Mouse (Mus musculus): ENCODE data around the gene Stim1. TPM values are rescaled to one million over a fixed set of nuclear protein-coding genes. Genes with fewer than 3 reads are reported as not detected.

The Stim1 gene
- polyA plus RNA-seq (2015; fragmentation: Nextera tagmentation; extraction: Ambion mirVana): 33.5 and 38.5 TPM in 2 replicates

DNA sequence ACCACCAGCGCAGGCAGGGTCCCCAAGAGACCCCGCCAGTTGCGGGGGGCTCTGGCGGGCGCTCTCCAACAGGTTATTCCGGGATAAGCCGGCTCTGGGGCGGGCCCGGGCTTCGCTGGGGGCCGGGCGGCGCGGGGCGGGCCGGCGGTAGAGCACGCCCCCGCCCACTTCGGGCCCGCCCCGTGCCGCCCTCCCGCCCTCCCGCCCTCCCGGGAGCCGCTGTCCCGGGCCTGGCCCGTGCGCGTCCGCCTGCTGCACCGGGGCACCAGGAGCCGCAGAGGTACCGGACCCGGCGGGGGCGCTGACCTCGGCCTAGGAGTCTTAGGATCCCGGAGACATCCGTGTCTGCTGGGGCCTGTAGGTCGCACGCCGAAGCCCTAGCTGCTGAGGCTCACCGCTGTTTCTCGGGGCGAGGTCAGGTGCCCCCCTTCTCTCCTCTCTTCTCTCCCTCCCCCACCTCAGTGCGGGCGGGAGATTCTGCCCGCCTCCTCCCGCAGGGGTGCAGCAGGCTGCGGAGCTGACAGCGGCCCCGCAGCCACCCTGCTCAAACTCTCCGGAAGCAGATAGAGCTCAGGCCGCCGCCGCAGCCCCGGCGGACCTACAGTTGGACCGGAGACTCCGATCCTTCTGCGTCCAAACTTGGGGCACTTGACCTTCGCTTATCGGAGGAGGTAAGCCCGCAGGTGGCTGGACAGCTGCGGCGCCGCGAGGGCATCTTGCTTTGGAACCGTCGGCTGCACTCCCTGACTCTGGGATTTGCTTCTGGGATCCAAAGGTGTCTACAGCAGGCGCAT is at the start of gene Stim1:
Stim1 (plus strand) TSS at position 206 of the 794 bp plus-strand sequence.
- H3K9ac ChIP-seq: peak within 1 kb of the TSS; percentile 63
- peak within 1 kb of the TSS; percentile 86 for H3K4me3 ChIP-seq
- H3K4me2 ChIP-seq: peak within 1 kb of the TSS; percentile 82
- no peaks in the 10 kb centered on the region for H3K9me3 ChIP-seq
- H3K27me3 ChIP-seq: no peaks in the 10 kb centered on the region
- peak; percentile 85 for ATAC-seq (ENCODE audit: insufficient number of reproducible peaks, low FRiP score, low TSS enrichment, low read depth)
- peak within 1 kb of the TSS; percentile 78 for H3K27ac ChIP-seq
- WGBS: 0% methylated on average over 53 of the region's 73 CpGs
- H3K4me1 ChIP-seq: peaks cover 17% of the 10 kb centered on the region
- H3K36me3 ChIP-seq: no peaks in the 10 kb centered on the region

DNA sequence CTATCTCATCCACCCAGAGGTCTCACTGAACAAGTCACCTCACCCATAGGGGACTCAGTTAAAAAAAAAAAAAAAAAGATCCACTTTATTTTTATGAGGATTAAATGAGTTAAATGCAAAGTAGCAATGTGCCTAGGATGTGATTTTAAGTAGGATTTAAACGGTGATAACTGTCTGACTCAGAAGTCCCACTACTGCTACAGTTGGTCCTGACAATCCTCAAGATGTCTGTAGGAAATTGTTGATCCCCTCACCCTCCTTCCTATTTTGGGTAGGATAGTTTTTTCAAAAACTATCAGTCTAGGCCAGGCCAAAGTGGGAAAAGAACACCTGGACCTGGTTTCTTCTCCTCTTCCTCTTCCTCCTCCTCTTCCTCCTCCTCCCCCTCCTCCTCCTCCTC is 45.7 kb upstream of the Stim1 start:
- Histone ChIP-seq H3K4me3 (no peak overlapping the region), H3K27ac (no peak overlapping the region)

DNA sequence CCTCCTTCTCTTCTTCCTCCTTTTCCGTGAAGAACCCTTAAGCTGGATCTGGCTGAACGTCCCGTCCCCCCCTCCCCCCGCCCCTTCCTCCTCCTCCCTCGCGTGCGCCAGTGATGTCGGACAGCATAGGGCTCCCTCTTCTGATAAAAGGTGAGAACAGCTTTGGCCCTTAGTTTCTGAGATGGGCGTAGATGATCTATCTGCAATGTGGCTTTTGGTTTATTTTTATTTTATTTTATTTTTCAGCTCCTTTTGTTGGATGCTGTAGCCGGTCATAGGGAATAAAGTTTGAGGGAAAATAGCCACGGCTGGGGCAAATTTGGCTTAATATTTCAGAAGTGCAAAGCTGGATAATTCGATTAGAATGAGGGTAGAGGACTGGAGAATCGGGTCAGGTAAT is 45.3 kb upstream of the Stim1 start:
- no peaks in the 10 kb centered on the region for H3K4me1 ChIP-seq
- peak overlapping the region; percentile 78 for H3K4me3 ChIP-seq
- under 1% methylated on average over 9 of the region's 13 CpGs for WGBS
- no peaks in the 10 kb centered on the region for H3K9me3 ChIP-seq
- peak overlapping the region; percentile 72; the same call in 1 of the 2 replicates for H3K9ac ChIP-seq
- peak overlapping the region; percentile 77 for H3K4me2 ChIP-seq
- H3K27me3 ChIP-seq: no peaks in the 10 kb centered on the region
- H3K27ac ChIP-seq: peak overlapping the region; percentile 91
- ATAC-seq (ENCODE audit: insufficient number of reproducible peaks, low FRiP score, low TSS enrichment, low read depth): no peak
- peaks cover 7% of the 10 kb centered on the region; the same call in 1 of the 2 replicates for H3K36me3 ChIP-seq

More for the DNA sequence above, 45.7 kb upstream of the Stim1 start:
- H3K4me2 ChIP-seq: peak overlapping the region; percentile 77; the same call in 1 of the 2 replicates
- peaks cover 4% of the 10 kb centered on the region; the same call in 1 of the 2 replicates for H3K36me3 ChIP-seq
- H3K9ac ChIP-seq: no peak overlapping the region
- no peaks in the 10 kb centered on the region for H3K9me3 ChIP-seq
- H3K27me3 ChIP-seq: no peaks in the 10 kb centered on the region
- no peak for ATAC-seq (ENCODE audit: insufficient number of reproducible peaks, low FRiP score, low TSS enrichment, low read depth)
- H3K4me1 ChIP-seq: no peaks in the 10 kb centered on the region
- 38% methylated on average over 1 of the region's 1 CpGs for WGBS

DNA sequence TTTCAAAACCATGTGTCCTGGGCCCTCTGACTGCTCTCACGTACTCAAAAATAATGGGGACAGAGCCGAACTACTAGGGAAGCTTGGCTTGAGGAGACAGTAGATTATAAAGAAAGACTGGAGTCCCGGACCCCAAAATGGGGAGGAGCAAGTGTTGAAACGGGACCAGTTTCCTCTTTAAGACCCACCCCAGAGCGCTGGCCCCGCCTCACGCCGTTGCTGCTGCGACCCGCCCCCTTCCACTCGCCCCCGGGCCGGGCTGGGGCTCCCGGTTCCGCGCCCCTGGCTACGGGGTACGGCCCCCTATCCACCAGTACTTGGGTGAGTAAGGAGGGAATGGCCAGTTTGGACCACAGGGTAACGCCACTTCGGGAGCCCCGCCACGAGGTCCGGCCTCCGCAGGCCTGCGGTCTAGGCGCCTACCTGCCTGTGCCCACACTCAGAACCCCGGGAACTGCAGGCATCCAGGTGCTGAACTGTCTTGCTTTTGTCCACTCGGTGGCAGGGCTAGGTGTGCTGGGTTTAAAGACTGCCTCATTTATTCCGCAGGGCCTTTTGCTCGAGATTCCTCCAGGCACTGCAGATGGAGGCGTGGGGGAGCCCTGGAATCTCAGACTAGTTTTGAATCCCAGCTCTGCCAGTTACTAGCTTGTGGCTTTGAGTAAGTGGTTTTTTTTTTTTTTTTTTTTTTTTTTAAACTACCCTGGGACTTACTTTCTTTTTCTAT is 44.6 kb upstream of the Stim1 start:
- peak overlapping the region; percentile 72 for H3K9ac ChIP-seq
- under 1% methylated on average over 30 of the region's 31 CpGs for WGBS
- H3K4me3 ChIP-seq: peak overlapping the region; percentile 78
- no peaks in the 10 kb centered on the region for H3K27me3 ChIP-seq
- peak; percentile 70 for ATAC-seq (ENCODE audit: insufficient number of reproducible peaks, low FRiP score, low TSS enrichment, low read depth)
- no peaks in the 10 kb centered on the region for H3K9me3 ChIP-seq
- H3K4me1 ChIP-seq: no peaks in the 10 kb centered on the region
- peak overlapping the region; percentile 91 for H3K27ac ChIP-seq
- peaks cover 12% of the 10 kb centered on the region for H3K36me3 ChIP-seq
- H3K4me2 ChIP-seq: peak overlapping the region; percentile 77

DNA sequence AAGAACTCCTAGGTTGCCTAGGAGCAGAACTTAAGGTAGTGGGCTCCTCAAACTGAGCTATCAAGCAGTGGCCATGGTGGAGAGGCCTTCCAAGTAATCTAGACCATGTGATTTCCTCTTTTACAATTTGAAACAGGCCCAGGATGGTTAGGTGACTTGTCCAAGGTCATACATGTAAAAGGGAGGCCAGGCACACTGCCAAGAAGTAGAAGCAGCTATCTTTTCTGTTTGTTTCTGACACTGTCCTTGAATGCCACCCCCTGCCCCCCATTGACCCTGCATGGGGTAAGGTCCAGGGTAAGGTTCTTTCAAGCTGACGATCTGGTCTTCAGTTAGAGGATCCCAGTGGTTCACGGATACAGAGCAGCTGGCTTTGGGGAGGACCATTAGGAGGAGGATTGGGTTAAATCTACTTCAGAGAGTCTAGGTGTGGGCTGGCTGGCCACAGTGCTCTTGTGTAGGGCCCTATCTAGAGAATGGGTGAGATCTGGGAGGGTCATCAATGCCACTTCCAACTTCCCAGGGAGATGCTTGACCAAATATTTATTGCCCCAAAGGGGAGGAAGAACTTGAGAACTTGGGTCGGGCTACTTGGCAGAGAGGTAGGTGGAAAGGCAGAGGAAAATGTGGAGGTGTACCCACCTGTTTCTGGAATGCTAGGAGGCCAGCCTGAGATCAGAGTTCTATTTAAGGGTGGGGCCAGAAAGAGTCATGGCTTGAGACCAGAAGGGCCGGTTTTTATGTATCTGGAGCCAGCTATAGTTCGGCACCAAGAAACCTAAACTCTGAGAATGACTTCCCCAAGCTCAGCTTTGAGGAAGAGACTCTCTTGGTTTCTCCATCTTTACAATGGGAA is 43.5 kb upstream of the Stim1 start:
- H3K4me1 ChIP-seq: no peaks in the 10 kb centered on the region
- no peaks in the 10 kb centered on the region for H3K9me3 ChIP-seq
- ATAC-seq (ENCODE audit: insufficient number of reproducible peaks, low FRiP score, low TSS enrichment, low read depth): no peak
- H3K27ac ChIP-seq: 0 out of 2 replicates have a peak overlapping the region, but pooled peaks have one; percentile 5
- 71% methylated on average over 5 of the region's 5 CpGs for WGBS
- peaks cover 20% of the 10 kb centered on the region for H3K36me3 ChIP-seq
- 0 out of 2 replicates have a peak overlapping the region, but pooled peaks have one; percentile 1 for H3K4me3 ChIP-seq
- H3K27me3 ChIP-seq: no peaks in the 10 kb centered on the region
- H3K9ac ChIP-seq: no peak overlapping the region
- 0 out of 2 replicates have a peak overlapping the region, but pooled peaks have one; percentile 77 for H3K4me2 ChIP-seq

DNA sequence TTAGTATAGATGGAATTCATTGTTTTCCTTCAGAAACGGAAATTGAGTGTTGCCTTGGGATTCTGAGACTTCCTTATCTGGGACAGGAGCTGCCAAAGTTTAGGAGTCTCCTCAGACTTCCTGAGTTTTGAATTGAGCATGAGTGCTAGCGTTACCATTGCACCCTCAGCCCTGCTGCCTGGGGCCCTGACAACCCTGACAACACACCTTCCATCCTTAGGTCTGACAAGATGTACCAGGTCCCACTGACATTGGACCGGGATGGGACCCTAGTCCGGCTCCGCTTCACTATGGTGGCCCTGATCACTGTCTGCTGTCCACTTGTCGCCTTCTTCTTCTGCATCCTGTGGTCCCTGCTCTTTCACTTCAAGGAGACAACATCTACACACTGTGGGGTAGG is 41.6 kb upstream of the Stim1 start:
- Histone ChIP-seq H3K9me3 (no peaks in the 10 kb centered on the region), H3K4me2 (no peak overlapping the region), H3K27me3 (no peaks in the 10 kb centered on the region), H3K36me3 (peaks cover 26% of the 10 kb centered on the region), H3K9ac (no peak overlapping the region), H3K4me1 (no peaks in the 10 kb centered on the region), H3K4me3 (no peak overlapping the region), H3K27ac (no peak overlapping the region)
- 86% methylated on average over 6 of the region's 6 CpGs for WGBS
- ATAC-seq (ENCODE audit: insufficient number of reproducible peaks, low FRiP score, low TSS enrichment, low read depth): no peak

DNA sequence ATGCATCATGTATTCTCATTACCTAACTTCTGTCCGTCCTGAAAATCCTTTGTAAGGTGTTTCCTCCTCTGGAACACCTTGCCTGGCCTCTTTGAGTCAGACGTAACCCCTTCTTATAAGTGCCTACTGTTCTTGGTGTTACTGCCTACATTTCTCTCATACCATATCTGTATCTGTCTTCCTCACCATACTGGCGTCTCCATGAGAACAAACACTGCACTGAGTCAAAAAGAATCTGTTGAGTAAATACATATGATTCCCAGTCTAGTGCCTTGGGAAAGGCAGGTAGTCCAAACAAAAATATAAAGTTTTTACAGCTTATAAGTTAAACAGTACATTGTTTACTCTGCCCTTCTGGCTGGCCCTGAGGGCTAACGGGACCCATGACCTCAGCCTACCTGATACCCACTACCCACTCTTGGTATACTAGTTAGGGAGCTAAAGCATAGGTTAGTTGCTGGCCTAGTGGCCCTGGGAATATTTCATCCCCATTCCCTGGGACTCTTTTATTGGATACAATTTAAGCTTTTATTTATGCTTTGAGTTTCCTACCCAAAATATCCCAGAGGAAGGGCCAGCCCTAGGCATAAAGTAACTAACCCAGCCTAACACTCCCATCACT is 39.4 kb upstream of the Stim1 start:
- H3K27ac ChIP-seq: no peak overlapping the region
- H3K4me2 ChIP-seq: no peak overlapping the region
- peaks cover 44% of the 10 kb centered on the region for H3K36me3 ChIP-seq
- no peaks in the 10 kb centered on the region for H3K9me3 ChIP-seq
- no peak overlapping the region for H3K9ac ChIP-seq
- no peaks in the 10 kb centered on the region for H3K27me3 ChIP-seq
- WGBS: 88% methylated on average over 4 of the region's 4 CpGs
- no peaks in the 10 kb centered on the region for H3K4me1 ChIP-seq
- no peak overlapping the region for H3K4me3 ChIP-seq
- no peak for ATAC-seq (ENCODE audit: insufficient number of reproducible peaks, low FRiP score, low TSS enrichment, low read depth)

DNA sequence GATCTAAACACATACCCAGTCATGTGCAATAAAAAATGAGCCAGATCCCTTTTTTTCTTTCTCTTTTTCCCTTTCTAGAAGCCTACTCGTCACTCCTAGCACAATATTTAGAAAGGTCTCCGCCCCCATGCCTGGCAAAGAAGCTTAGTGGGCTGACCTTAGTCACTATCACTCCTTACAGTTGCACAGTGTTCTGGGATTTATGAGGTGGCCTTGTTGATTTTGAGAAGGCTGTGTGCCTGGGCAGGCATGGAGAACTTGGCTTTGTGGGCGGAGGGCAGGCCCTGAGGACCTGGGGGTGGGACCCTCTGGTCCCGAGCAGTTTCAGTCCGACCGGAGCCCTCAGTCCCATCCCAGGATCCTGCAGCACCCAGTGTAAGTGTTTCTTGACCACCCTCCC is 37.8 kb upstream of the Stim1 start:
- Histone ChIP-seq H3K36me3 (peaks cover 54% of the 10 kb centered on the region), H3K9ac (no peak overlapping the region), H3K27ac (no peak overlapping the region), H3K4me3 (no peak overlapping the region), H3K4me1 (no peaks in the 10 kb centered on the region), H3K9me3 (no peaks in the 10 kb centered on the region), H3K27me3 (no peaks in the 10 kb centered on the region), H3K4me2 (no peak overlapping the region)
- no peak for ATAC-seq (ENCODE audit: insufficient number of reproducible peaks, low FRiP score, low TSS enrichment, low read depth)
- 88% methylated on average over 6 of the region's 6 CpGs for WGBS

DNA sequence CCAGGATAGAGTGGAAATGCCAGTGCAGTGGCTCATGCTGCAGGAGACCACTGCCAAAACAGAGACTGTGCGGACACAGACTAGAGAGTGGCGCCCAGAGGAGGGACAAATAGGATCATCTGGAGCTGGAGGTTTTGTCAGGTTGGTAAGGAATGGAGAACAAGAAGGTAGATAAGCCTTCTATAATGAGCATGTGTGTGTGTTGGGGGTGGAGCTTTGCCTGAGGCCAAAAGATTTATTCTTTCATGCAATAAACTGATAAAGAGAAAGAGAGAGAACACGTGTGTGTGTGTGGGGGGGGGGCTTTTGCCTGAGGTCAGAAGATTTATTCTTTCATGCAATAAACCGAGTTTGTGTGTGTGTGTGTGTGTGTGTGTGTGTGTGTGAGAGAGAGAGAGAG is 34.5 kb upstream of the Stim1 start:
- no peak overlapping the region for H3K27ac ChIP-seq
- peaks cover 74% of the 10 kb centered on the region for H3K36me3 ChIP-seq
- H3K9ac ChIP-seq: no peak overlapping the region
- H3K4me1 ChIP-seq: no peaks in the 10 kb centered on the region
- H3K9me3 ChIP-seq: no peaks in the 10 kb centered on the region
- WGBS: 68% methylated on average over 4 of the region's 4 CpGs
- no peak overlapping the region for H3K4me3 ChIP-seq
- ATAC-seq (ENCODE audit: insufficient number of reproducible peaks, low FRiP score, low TSS enrichment, low read depth): no peak
- H3K4me2 ChIP-seq: no peak overlapping the region
- no peaks in the 10 kb centered on the region for H3K27me3 ChIP-seq

DNA sequence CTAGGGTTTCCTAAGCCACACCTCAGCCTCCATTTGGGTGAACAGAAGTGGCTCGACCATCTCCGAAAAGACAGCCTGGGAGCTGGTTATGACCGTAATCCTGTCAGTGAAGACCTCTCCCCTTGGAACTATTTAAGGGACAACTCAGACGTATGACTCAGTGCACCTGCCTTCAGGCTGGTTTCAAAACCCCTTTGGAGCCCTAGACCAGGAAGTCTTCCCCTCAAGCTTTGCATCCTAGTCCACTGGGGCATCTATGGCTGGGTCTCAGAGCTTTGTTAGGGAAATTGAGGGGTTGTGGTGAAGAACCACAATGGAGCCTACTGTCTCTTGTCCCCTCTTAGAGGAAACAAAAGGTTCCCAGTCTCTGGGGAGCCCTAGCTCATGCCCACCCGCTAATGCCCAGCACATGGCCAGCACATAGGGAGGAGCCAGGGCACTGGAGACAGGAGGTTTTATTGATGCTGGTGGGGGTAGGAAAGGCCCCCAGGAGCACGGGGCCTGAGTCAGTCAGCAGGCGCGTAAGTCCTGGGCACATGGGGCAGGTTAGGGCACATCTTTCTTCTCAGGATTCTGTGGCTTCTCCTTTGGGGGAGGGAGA is 28.8 kb upstream of the Stim1 start:
- Histone ChIP-seq H3K4me2 (no peak overlapping the region), H3K27me3 (no peaks in the 10 kb centered on the region), H3K36me3 (peaks cover 68% of the 10 kb centered on the region), H3K9ac (no peak overlapping the region), H3K4me3 (no peak overlapping the region), H3K4me1 (no peaks in the 10 kb centered on the region), H3K9me3 (no peaks in the 10 kb centered on the region), H3K27ac (no peak overlapping the region; the same call in 1 of the 2 replicates)
- WGBS: 83% methylated on average over 8 of the region's 8 CpGs
- ATAC-seq (ENCODE audit: insufficient number of reproducible peaks, low FRiP score, low TSS enrichment, low read depth): no peak

DNA sequence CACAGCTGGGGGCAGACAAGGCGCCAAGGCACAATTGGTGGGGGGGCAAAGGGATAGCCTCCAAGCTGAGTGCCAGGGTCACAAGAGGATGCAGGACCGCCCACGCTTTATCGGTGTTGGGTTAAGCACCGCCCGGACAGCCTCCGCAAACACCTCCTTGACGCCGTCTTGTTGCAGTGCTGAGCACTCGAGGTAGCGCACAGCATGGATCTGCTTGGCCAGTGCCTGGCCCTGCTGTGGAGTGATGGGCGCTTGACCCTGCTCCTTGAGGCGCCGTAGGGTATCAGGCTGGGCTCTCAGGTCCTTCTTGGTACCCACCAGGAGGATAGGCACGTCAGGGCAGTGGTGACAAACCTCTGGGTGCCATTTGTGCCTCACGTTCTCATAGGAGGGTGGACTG is 28.0 kb upstream of the Stim1 start:
- H3K36me3 ChIP-seq: peaks cover 67% of the 10 kb centered on the region
- WGBS: 92% methylated on average over 16 of the region's 16 CpGs
- H3K9ac ChIP-seq: no peak overlapping the region

More for the DNA sequence above, 28.0 kb upstream of the Stim1 start:
- H3K9me3 ChIP-seq: no peaks in the 10 kb centered on the region
- H3K27me3 ChIP-seq: no peaks in the 10 kb centered on the region
- no peak for ATAC-seq (ENCODE audit: insufficient number of reproducible peaks, low FRiP score, low TSS enrichment, low read depth)
- 0 out of 2 replicates have a peak, but pooled peaks cover 2% of the 10 kb centered on the region for H3K4me1 ChIP-seq
- H3K27ac ChIP-seq: no peak overlapping the region
- H3K4me3 ChIP-seq: no peak overlapping the region
- H3K4me2 ChIP-seq: no peak overlapping the region

Data from limb, embryonic 15.5 days (tissue).